Mouse (Mus musculus) E14TG2a.4 (cell line): ENCODE measurements around the gene Smim24.

Experiments
- CTCF ChIP-seq: conservative IDR thresholded peaks from 2 replicates; pipeline ENCODE4 v1.5.1; 2014; ENCODE audit warnings: low read length
- NANOG ChIP-seq: IDR thresholded peaks from 2 replicates; pipeline ENCODE4 v1.6.1; 2014; ENCODE audit warnings: borderline replicate concordance, low read length, mixed read lengths

- TF ChIP-seq CTCF, result no peak
- TF ChIP-seq NANOG, result no peak
These were observed 16.5 kb downstream of the Smim24 start for GRCm38 (mm10) chr10:81409330-81409729.
